In the genomic region with DNA sequence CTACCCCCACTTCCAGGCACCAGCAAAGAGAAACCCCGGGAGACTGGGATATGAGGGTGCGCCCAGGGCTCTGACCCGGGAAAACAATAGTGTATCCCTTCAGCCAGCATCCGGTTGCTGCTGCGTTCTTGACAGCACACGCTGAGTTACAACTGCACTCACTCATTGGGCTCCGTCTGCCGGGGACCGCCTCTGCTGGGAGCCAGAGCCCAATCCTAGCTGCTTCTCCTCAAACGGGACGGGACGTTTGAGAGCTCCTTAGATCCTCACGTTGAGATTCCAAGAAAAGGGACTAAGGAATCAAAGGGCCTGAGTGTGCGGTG, we compare ENCODE assay signal across 8 mouse cellular contexts. TPM values are rescaled to one million over a fixed set of nuclear protein-coding genes. Genes with fewer than 3 reads are reported as not detected.
DNase-seq lines count a peak whose midpoint lies in the region; ATAC-seq and TF ChIP-seq lines count a peak whose summit lies in the region.

No protein-coding gene starts in this region.

- H3K4me2 ChIP-seq in heart, embryonic 14.5 days (ENCODE audit: low read length) = peak overlapping the region; percentile 71
- peak overlapping the region; percentile 88 for H3K4me2 ChIP-seq in kidney, postnatal 0 days (ENCODE audit: low read length)
- H3K4me2 ChIP-seq in liver, embryonic 13.5 days = peak overlapping the region; percentile 95

- 0 out of 2 replicates have a peak, but pooled peaks have one; percentile 23 for TF ChIP-seq POLR2A in embryonic fibroblast, embryonic 13.5 days (IDR thresholded peaks at IDR 0.05; ENCODE audit: low read depth, low read length)

- H3K36me3 ChIP-seq in heart, embryonic 14.5 days (ENCODE audit: control insufficient read depth, insufficient read depth, low read length) = no peaks in the 10 kb centered on the region
- H3K36me3 ChIP-seq in kidney, postnatal 0 days (ENCODE audit: insufficient read depth, low read length) = no peaks in the 10 kb centered on the region
- H3K36me3 ChIP-seq in liver, embryonic 13.5 days = no peaks in the 10 kb centered on the region

- peak; percentile 30 for DNase-seq in CD4-positive, CD25-positive, alpha-beta regulatory T cell, adult 2 months (ENCODE audit: low read depth, low spot score)
- DNase-seq in adrenal gland, postnatal 4 days (ENCODE audit: low spot score in 2 of 2) = peak; percentile 15 to 24
- peak; percentile 88 for DNase-seq in kidney, postnatal 0 days (ENCODE audit: low spot score)
- DNase-seq in liver, embryonic 13.5 days = peak; percentile 39
- peak; percentile 63 for DNase-seq in neural tube, embryonic 10.5 days (ENCODE audit: extremely low spot score, low spot score)
- DNase-seq in testis, postnatal 10 days (ENCODE audit: low spot score) = peak; percentile 61

- H3K4me3 ChIP-seq in embryonic fibroblast, embryonic 13.5 days (ENCODE audit: insufficient read depth, low read length) = peak overlapping the region; percentile 51
- peak overlapping the region; percentile 40 to 46 for H3K4me3 ChIP-seq in heart, embryonic 14.5 days (ENCODE audit: control insufficient read depth in 1 of 2, insufficient read depth in 1 of 2, low read depth in 1 of 2, low read length in 2 of 2)
- peak overlapping the region; percentile 36 for H3K4me3 ChIP-seq in kidney, postnatal 0 days (replicated peaks; ENCODE audit: low read depth, low read length)
- peak overlapping the region; percentile 67 for H3K4me3 ChIP-seq in liver, embryonic 13.5 days (replicated peaks)

- H3K27me3 ChIP-seq in heart, embryonic 14.5 days (ENCODE audit: control insufficient read depth, insufficient read depth, low read length) = peaks cover 21% of the 10 kb centered on the region
- no peaks in the 10 kb centered on the region for H3K27me3 ChIP-seq in kidney, postnatal 0 days (ENCODE audit: insufficient read depth, low read length)
- H3K27me3 ChIP-seq in liver, embryonic 13.5 days = peaks cover 28% of the 10 kb centered on the region

- peak overlapping the region; percentile 35 for H3K9ac ChIP-seq in heart, embryonic 14.5 days (ENCODE audit: low read length)
- peak overlapping the region; percentile 27; the same call in 1 of the 2 replicates for H3K9ac ChIP-seq in kidney, postnatal 0 days (ENCODE audit: low read depth, low read length)
- peak overlapping the region; percentile 71 for H3K9ac ChIP-seq in liver, embryonic 13.5 days

- H3K27ac ChIP-seq in embryonic fibroblast, embryonic 13.5 days (ENCODE audit: insufficient read depth, low read length) = peak overlapping the region; percentile 98
- H3K27ac ChIP-seq in heart, embryonic 14.5 days (replicated peaks in 1 of 2; ENCODE audit: control insufficient read depth in 1 of 2, insufficient read depth in 1 of 2, low read depth in 2 of 2, low read length in 2 of 2) = 0 out of 4 replicates have a peak overlapping the region, but pooled peaks of 1 of the 2 experiments have one; percentile 1
- H3K27ac ChIP-seq in kidney, postnatal 0 days = peak overlapping the region; percentile 62; the same call in 1 of the 2 replicates
- peak overlapping the region; percentile 41 for H3K27ac ChIP-seq in liver, embryonic 13.5 days

- ATAC-seq in heart, embryonic 14.5 days (ENCODE audit: insufficient number of reproducible peaks, insufficient read depth, low FRiP score, low read depth) = peak; percentile 59; the same call in 1 of the 2 replicates
- peak; percentile 65 for ATAC-seq in kidney, postnatal 0 days (replicated peaks; ENCODE audit: low FRiP score, low read depth)
- ATAC-seq in liver, embryonic 13.5 days (ENCODE audit: low read depth) = peak; percentile 73

- no peaks in the 10 kb centered on the region for H3K9me3 ChIP-seq in heart, embryonic 14.5 days (ENCODE audit: control insufficient read depth, low read length)
- no peaks in the 10 kb centered on the region for H3K9me3 ChIP-seq in kidney, postnatal 0 days (replicated peaks; ENCODE audit: low read length)
- H3K9me3 ChIP-seq in liver, embryonic 13.5 days (replicated peaks) = no peaks in the 10 kb centered on the region

- no peak for TF ChIP-seq CTCF in embryonic fibroblast, embryonic 13.5 days (IDR thresholded peaks at IDR 0.05; ENCODE audit: borderline replicate concordance, insufficient read depth, low read length)
- no peak for TF ChIP-seq CTCF in kidney, postnatal 0 days (IDR thresholded peaks at IDR 0.05; ENCODE audit: low read depth)

- under 1% methylated on average over 14 of the region's 14 CpGs for WGBS in heart, embryonic 14.5 days
- WGBS in kidney, postnatal 0 days = under 1% methylated on average over 14 of the region's 14 CpGs
- 1% methylated on average over 14 of the region's 14 CpGs for WGBS in liver, embryonic 13.5 days (ENCODE audit: insufficient replicate concordance)

- 0 out of 2 replicates have a peak, but pooled peaks cover 10% of the 10 kb centered on the region for H3K4me1 ChIP-seq in embryonic fibroblast, embryonic 13.5 days (ENCODE audit: control insufficient read depth, insufficient read depth, low read length)
- H3K4me1 ChIP-seq in heart, embryonic 14.5 days (ENCODE audit: control insufficient read depth in 2 of 2, insufficient read depth in 2 of 2, low read length in 2 of 2) = peaks cover 2 to 5% of the 10 kb centered on the region in 2 experiments; a peak in 1 of 4 replicates
- H3K4me1 ChIP-seq in kidney, postnatal 0 days (replicated peaks; ENCODE audit: insufficient read depth, low read length) = peaks cover 4% of the 10 kb centered on the region; the same call in 1 of the 2 replicates
- H3K4me1 ChIP-seq in liver, embryonic 13.5 days (replicated peaks) = peaks cover 41% of the 10 kb centered on the region

RNA-seq across cellular contexts. Expression of a gene that starts 0.5 kb away (rescaled TPM):
- 100 to 1,000 TPM; 121 to 159 TPM for total RNA-seq in adrenal gland, postnatal 4 days (2021)
- 80.0 and 94.1 TPM in 2 replicates for polyA plus RNA-seq in embryonic fibroblast, embryonic 13.5 days (2011; ENCODE audit: insufficient read length, low read depth, missing spikeins)
- 0.43 and 1.0 TPM in 2 replicates for polyA plus RNA-seq in heart, embryonic 14.5 days (2014; fragmentation: Nextera tagmentation; extraction: Ambion mirVana)
- 2.0 and 2.2 TPM in 2 replicates for polyA plus RNA-seq in kidney, postnatal 0 days (2015; fragmentation: Nextera tagmentation; extraction: Ambion mirVana)
- 7.3 and 10.0 TPM in 2 replicates for polyA plus RNA-seq in liver, embryonic 13.5 days (2015; fragmentation: Nextera tagmentation; extraction: Ambion mirVana)

Comparison
In these comparisons a context has a peak if more than half of its experiments do, and no peak if none do; other contexts are left out.
1. DNase-seq: peak in every context shown above with its lines; median percentile 88 in kidney, postnatal 0 days; 63 in neural tube, embryonic 10.5 days; 61 in testis, postnatal 10 days; 39 in liver, embryonic 13.5 days; 30 in CD4-positive, CD25-positive, alpha-beta regulatory T cell, adult 2 months; 20 in adrenal gland, postnatal 4 days.